Mouse (Mus musculus) embryonic fibroblast, embryonic 13.5 days (primary cell): ENCODE results near the gene Lrrc1.

Experiments
- CTCF ChIP-seq: IDR thresholded peaks from 2 replicates; pipeline ENCODE4 v1.5.1; 2011; ENCODE audit warnings: mild to moderate bottlenecking, control low read depth, low read length, moderate library complexity, borderline replicate concordance; ENCODE audit not compliant: insufficient read depth
- POLR2A ChIP-seq: IDR thresholded peaks from 2 replicates; pipeline ENCODE4 v1.6.1; 2011; ENCODE audit warnings: low read depth, mild to moderate bottlenecking, control low read depth, low read length, moderate library complexity

GRCm38 (mm10) chr9:77406906-77407305 is 137.8 kb downstream of the Lrrc1 start:
- TF ChIP-seq CTCF (no peak), POLR2A (no peak)
